Mouse (Mus musculus) megakaryocyte-erythroid progenitor cell, adult 5-6 weeks (primary cell): Measurements from ENCODE around the gene Fanci. TPM values are rescaled to one million over a fixed set of nuclear protein-coding genes. Genes with fewer than 3 reads are reported as not detected.

Source experiments
- ATAC-seq: replicated peaks from 2 replicates; pipeline ENCODE4 v1.8.0; 2016; ENCODE audit warnings: mild to moderate bottlenecking, inconsistent platforms; ENCODE audit not compliant: severe bottlenecking, poor library complexity, low FRiP score, low TSS enrichment
- total RNA-seq, 2 experiments: library from RNA; stranded (forward) in 1 of 2; stranded (reverse) in 1 of 2; fragments of 200-1000, 215-1000 nt in 1 of 2; fragments of >200 nt in 1 of 2; fragmentation: Nextera tagmentation in 1 of 2; gene quantifications; 2 replicates each; pipeline ENCODE4 v1.2.3; 2014 to 2017

The Fanci gene
- total RNA-seq, 2 experiments from 2014 or later = 19.5 to 25.3 TPM

DNA sequence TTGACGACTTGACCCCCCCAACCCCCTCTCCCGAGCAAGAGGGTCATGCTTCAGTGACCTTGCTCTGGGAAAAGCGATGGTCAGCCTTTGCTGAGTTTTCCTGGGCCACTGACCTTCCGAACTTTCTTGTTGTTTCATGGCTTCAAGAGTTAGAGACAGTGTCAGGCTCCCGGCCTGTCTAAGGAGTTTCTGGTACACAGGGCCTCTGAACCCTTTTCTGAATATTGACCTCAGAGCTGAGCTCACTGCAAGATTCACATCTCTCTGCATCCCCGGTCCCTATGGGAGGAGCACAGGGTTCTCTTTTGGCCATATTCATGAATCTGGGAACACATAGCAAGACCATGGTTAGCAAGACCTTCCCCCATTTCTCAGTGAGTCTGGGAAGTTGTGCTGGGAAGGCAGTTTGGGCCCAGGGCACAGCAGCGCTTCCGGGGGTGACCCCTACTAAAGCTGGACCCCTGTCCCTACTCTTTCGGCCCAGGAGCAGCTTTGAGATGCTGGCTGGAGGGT lies 105.1 kb downstream of the Fanci start:
- ATAC-seq = no peak

DNA sequence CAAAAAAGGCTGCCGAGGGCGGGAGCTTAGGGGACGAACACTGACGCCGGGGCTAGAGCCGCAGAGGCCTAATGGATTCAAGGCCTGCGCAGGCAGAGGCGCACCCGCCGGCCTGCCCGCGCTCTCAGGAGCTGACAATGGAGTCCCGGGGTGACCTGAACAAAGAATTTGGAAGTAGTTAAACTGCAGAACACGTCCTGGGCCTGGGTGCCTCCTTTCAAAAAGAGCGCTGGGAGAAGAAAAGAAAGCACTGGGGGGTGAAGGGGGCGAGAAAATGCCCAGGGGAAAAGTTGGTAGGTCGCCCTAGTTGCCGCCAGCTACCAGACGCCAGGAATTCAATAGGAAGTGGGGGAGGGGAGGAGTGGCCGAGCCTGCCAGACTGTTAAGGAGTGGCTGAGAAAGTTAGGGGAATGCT lies 106.0 kb downstream of the Fanci start:
- ATAC-seq = no peak

DNA sequence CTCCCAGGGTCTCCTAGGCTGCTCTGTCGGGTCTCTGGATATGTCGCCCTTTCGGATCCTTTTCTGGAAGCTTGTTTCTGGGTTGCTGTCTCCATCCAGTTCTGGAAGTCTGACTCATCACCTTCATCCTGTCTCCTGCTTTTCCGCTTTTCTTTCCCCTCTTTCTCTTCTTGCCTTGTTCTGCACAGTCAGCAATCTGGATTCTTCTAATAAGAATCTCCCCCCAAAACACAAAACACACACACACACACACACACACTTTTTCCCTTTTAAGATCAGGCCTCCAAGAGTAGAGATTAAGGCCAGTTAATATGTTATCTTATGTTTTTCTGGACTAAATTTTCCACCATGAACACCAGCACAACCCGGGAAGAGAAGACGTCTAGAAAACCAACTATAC lies 106.6 kb downstream of the Fanci start:
- no peak for ATAC-seq

DNA sequence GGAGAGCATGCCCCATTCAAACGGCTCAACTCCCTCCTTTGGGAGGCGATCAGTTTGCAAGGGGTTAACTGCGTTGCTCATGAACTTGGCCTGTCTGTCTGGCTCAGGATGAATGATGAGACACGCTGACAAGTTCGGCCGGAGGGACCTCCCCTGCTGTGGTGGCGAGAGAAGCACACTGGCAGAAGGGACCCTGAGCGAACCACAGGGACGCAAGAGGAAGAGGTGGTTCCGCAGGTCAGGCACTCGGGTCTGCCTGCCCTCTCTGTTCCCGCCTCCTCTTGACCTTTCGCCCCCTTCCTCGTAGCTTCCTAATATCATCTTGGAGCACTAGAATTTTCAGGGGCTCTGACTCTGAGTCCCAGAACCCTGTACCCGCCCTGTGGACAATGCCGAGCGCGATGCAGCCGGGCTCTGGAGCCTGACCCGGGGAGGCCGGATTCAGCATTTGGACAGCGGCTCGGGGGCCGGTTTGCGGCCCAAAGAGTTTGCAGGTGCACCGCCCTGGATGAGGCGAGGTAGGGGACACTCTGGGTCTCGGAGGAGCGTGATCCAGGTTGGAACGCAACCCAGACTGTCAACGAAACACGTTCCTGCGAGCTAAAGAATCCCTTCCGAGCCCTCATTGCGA lies 107.4 kb downstream of the Fanci start:
- peak; percentile 54 for ATAC-seq

Other genes starting within 250 kb of the Fanci start
- gene Mfge8, start 242.9 kb upstream of the Fanci start, total RNA-seq (2014; fragmentation: Nextera tagmentation) = 5.3 and 13.3 TPM in 2 replicates
- gene Mfge8, start 242.9 kb upstream of the Fanci start, total RNA-seq (2017) = 6.2 and 9.7 TPM in 2 replicates
- gene Abhd2, start 118.7 kb upstream of the Fanci start, total RNA-seq (2014; fragmentation: Nextera tagmentation) = 23.6 and 25.4 TPM in 2 replicates
- gene Abhd2, start 118.7 kb upstream of the Fanci start, total RNA-seq (2017) = 13.0 and 13.9 TPM in 2 replicates
- 1.9 TPM in 1 of 2 replicates, not detected in the other for gene Rlbp1, start 4.9 kb upstream of the Fanci start, total RNA-seq (2014; fragmentation: Nextera tagmentation)
- not detected in 2 replicates for gene Rlbp1, start 4.9 kb upstream of the Fanci start, total RNA-seq (2017)
- gene Polg, start 74.4 kb downstream of the Fanci start, total RNA-seq (2014; fragmentation: Nextera tagmentation) = 41.8 and 77.5 TPM in 2 replicates
- 40.8 and 90.7 TPM in 2 replicates for gene Polg, start 74.4 kb downstream of the Fanci start, total RNA-seq (2017)
- gene Rhcg, start 225.7 kb downstream of the Fanci start, total RNA-seq (2014; fragmentation: Nextera tagmentation) = not detected in 2 replicates
- gene Rhcg, start 225.7 kb downstream of the Fanci start, total RNA-seq (2017) = not detected in 2 replicates